20 mouse cellular contexts compared by ENCODE assay signal in genomic region chr11:119199233-119199601, GRCm38 (mm10). TPM values are rescaled to one million over a fixed set of nuclear protein-coding genes. Genes with fewer than 3 reads are reported as not detected.
DNase-seq lines count a peak whose midpoint lies in the region; ATAC-seq lines count a peak whose summit lies in the region.
"Had no signal": no experiment of that assay in that cellular context is flagged by ENCODE, and none has a peak within 500 bp of the region (broad histone marks: within the 10 kb centered on the region; RNA-seq: fewer than 3 reads in every experiment).

No protein-coding gene starts in this region.

- H3K27me3 ChIP-seq in forebrain, embryonic 10.5 days (ENCODE audit: poor library complexity, severe bottlenecking), result no peaks in the 10 kb centered on the region
- no peaks in the 10 kb centered on the region for H3K27me3 ChIP-seq in forebrain, embryonic 11.5 days (ENCODE audit: control insufficient read depth, insufficient read depth, low read length)
- H3K27me3 ChIP-seq in neural tube, embryonic 15.5 days (replicated peaks), result no peaks in the 10 kb centered on the region
- H3K27me3 ChIP-seq: heart, embryonic 13.5 days; stomach, embryonic 15.5 days had no signal

- 0 out of 2 replicates have a peak overlapping the region, but pooled peaks have one; percentile 20 for H3K27ac ChIP-seq in forebrain, embryonic 10.5 days
- H3K27ac ChIP-seq in forebrain, embryonic 11.5 days (ENCODE audit: low read depth, low read length), result no peak overlapping the region
- peak overlapping the region; percentile 65; the same call in 1 of the 2 replicates for H3K27ac ChIP-seq in neural tube, embryonic 15.5 days (replicated peaks)
- H3K27ac ChIP-seq: heart, embryonic 13.5 days; liver, embryonic 14.5 days; stomach, embryonic 15.5 days had no signal

- no peak overlapping the region for H3K9ac ChIP-seq in forebrain, embryonic 11.5 days (ENCODE audit: low read length)
- 0 out of 2 replicates have a peak overlapping the region, but pooled peaks have one; percentile 3 for H3K9ac ChIP-seq in neural tube, embryonic 15.5 days (replicated peaks)
- H3K9ac ChIP-seq: heart, embryonic 13.5 days; liver, embryonic 14.5 days; stomach, embryonic 15.5 days had no signal

- intact Hi-C loops in gastrocnemius, postnatal 14 days (cut with DNase I; ENCODE audit: low total_unique reads), result no loop called here

- no peak overlapping the region for H3K4me3 ChIP-seq in forebrain, embryonic 10.5 days
- H3K4me3 ChIP-seq in forebrain, embryonic 11.5 days (ENCODE audit: low read depth, low read length), result no peak overlapping the region
- H3K4me3 ChIP-seq in neural tube, embryonic 15.5 days (replicated peaks), result no peak overlapping the region
- H3K4me3 ChIP-seq: heart, embryonic 13.5 days; stomach, embryonic 15.5 days had no signal

- no peak overlapping the region for H3K4me2 ChIP-seq in forebrain, embryonic 11.5 days (ENCODE audit: low read depth, low read length, severe bottlenecking)
- H3K4me2 ChIP-seq in neural tube, embryonic 15.5 days, result no peak overlapping the region
- H3K4me2 ChIP-seq: heart, embryonic 13.5 days; midbrain, embryonic 11.5 days; stomach, embryonic 15.5 days had no signal

- H3K9me3 ChIP-seq in forebrain, embryonic 10.5 days, result no peaks in the 10 kb centered on the region
- no peaks in the 10 kb centered on the region for H3K9me3 ChIP-seq in forebrain, embryonic 11.5 days (ENCODE audit: control insufficient read depth, low read length)
- H3K9me3 ChIP-seq in neural tube, embryonic 15.5 days (replicated peaks), result no peaks in the 10 kb centered on the region
- H3K9me3 ChIP-seq: heart, embryonic 13.5 days; stomach, embryonic 15.5 days had no signal

- WGBS in forebrain, embryonic 10.5 days, result 88% methylated on average over 4 of the region's 4 CpGs
- WGBS in forebrain, embryonic 11.5 days, result 90% methylated on average over 4 of the region's 4 CpGs
- 81% methylated on average over 4 of the region's 4 CpGs for WGBS in neural tube, embryonic 15.5 days

- 0 out of 2 replicates have a peak, but pooled peaks have one; percentile 3 for ATAC-seq in cerebellum, adult (ENCODE audit: insufficient number of reproducible peaks, low FRiP score, low TSS enrichment)
- ATAC-seq in forebrain, embryonic 11.5 days (replicated peaks; ENCODE audit: low FRiP score), result no peak
- no peak for ATAC-seq in neural tube, embryonic 15.5 days (ENCODE audit: low FRiP score)
- ATAC-seq: intestine, embryonic 16.5 days had no signal

- H3K36me3 ChIP-seq in forebrain, embryonic 10.5 days (replicated peaks), result peaks cover 80% of the 10 kb centered on the region
- H3K36me3 ChIP-seq in forebrain, embryonic 11.5 days (ENCODE audit: control insufficient read depth, insufficient read depth, low read length), result no peaks in the 10 kb centered on the region; the same call in 1 of the 2 replicates
- H3K36me3 ChIP-seq in neural tube, embryonic 15.5 days, result no peaks in the 10 kb centered on the region; the same call in 1 of the 2 replicates
- H3K36me3 ChIP-seq: G1E had no signal

- DNase-seq in cerebellum, adult 8-10 months, result no peak
- DNase-seq in forebrain, embryonic 10.5 days (ENCODE audit: extremely low spot score, low spot score), result no peak
- DNase-seq in forebrain, embryonic 11.5 days (ENCODE audit: low spot score), result no peak
- DNase-seq in neural tube, embryonic 10.5 days (ENCODE audit: extremely low spot score, low spot score), result no peak
- no peak for DNase-seq in gastrocnemius, postnatal 14 days
- DNase-seq in embryo, embryonic 9.5 days (ENCODE audit: extremely low spot score), result no peak
- DNase-seq: adrenal gland, postnatal 10 days; kidney, adult 9 months; kidney, postnatal 14 days; liver; lung, adult 2 months; lung, postnatal 14 days had no signal

- H3K4me1 ChIP-seq in forebrain, embryonic 10.5 days, result peaks cover 9% of the 10 kb centered on the region
- H3K4me1 ChIP-seq in forebrain, embryonic 11.5 days (replicated peaks; ENCODE audit: control insufficient read depth, insufficient read depth, low read length), result no peaks in the 10 kb centered on the region
- peaks cover 17% of the 10 kb centered on the region for H3K4me1 ChIP-seq in neural tube, embryonic 15.5 days

RNA-seq across cellular contexts. Expression of gene Tbc1d16, which starts 29.1 kb away (rescaled TPM):
- polyA plus RNA-seq in forebrain, embryonic 10.5 days (2016; fragmentation: Nextera tagmentation; extraction: Ambion mirVana), result 22.5 and 22.7 TPM in 2 replicates
- 20.4 and 20.8 TPM in 2 replicates for polyA plus RNA-seq in forebrain, embryonic 11.5 days (2014; fragmentation: Nextera tagmentation; extraction: Ambion mirVana)
- polyA plus RNA-seq in neural tube, embryonic 15.5 days (2015; fragmentation: Nextera tagmentation; extraction: Ambion mirVana), result 43.9 and 47.4 TPM in 2 replicates
- total RNA-seq in gastrocnemius, postnatal 14 days (2021), result 10 to 100 TPM; 14.3 to 18.5 TPM
- polyA plus RNA-seq: G1E had no signal

RNA-seq across cellular contexts. Expression of gene Ccdc40, which starts 29.2 kb away (rescaled TPM):
- polyA plus RNA-seq in forebrain, embryonic 10.5 days (2016; fragmentation: Nextera tagmentation; extraction: Ambion mirVana), result 23.1 and 23.6 TPM in 2 replicates
- polyA plus RNA-seq in forebrain, embryonic 11.5 days (2014; fragmentation: Nextera tagmentation; extraction: Ambion mirVana), result 19.5 and 22.1 TPM in 2 replicates
- 12.6 and 13.2 TPM in 2 replicates for polyA plus RNA-seq in neural tube, embryonic 15.5 days (2015; fragmentation: Nextera tagmentation; extraction: Ambion mirVana)
- not detected for total RNA-seq in gastrocnemius, postnatal 14 days (2021)
- polyA plus RNA-seq: G1E had no signal
